Mouse (Mus musculus) thymus, adult 2 months (tissue): ENCODE measurements around the gene Fbxo40. TPM values are rescaled to one million over a fixed set of nuclear protein-coding genes. Genes with fewer than 3 reads are reported as not detected.
A peak's percentile ranks its signal among the peaks of the same experiment; 100 is the strongest.

Source experiments
- DNase-seq: peaks from one replicate; pipeline ENCODE4 v3.0.0; 2021
- H3K27ac ChIP-seq: fragments of 200-500 bp; 2 replicates; pipeline ENCODE4 v1.5.1; 2012; ENCODE audit warnings: low read length, control low read depth; ENCODE audit not compliant: control insufficient read depth, insufficient read depth
- H3K27me3 ChIP-seq: fragments of 200-500 bp; 2 replicates; pipeline ENCODE4 v1.6.1; 2012; ENCODE audit warnings: mild to moderate bottlenecking, low read length, moderate library complexity, mixed read lengths; ENCODE audit not compliant: control insufficient read depth, insufficient read depth
- H3K36me3 ChIP-seq: fragments of 200-500 bp; 2 replicates; pipeline ENCODE4 v1.6.1; 2012; ENCODE audit warnings: mild to moderate bottlenecking, low read length, moderate library complexity; ENCODE audit not compliant: control insufficient read depth, insufficient read depth
- H3K4me1 ChIP-seq: fragments of 200-500 bp; replicated peaks from 2 replicates; pipeline ENCODE4 v1.6.1; 2012; ENCODE audit warnings: low read length; ENCODE audit not compliant: control insufficient read depth, insufficient read depth
- H3K4me3 ChIP-seq: fragments of 200-500 bp; 2 replicates; pipeline ENCODE4 v1.5.1; 2012; ENCODE audit warnings: mild to moderate bottlenecking, low read length, control low read depth, moderate library complexity; ENCODE audit not compliant: control insufficient read depth, insufficient read depth
- CTCF ChIP-seq: fragments of 200-500 bp; IDR thresholded peaks from 2 replicates; pipeline ENCODE4 v1.5.1; 2012; ENCODE audit warnings: mild to moderate bottlenecking, control low read depth, low read length, moderate library complexity, borderline replicate concordance; ENCODE audit not compliant: control insufficient read depth, poor library complexity, insufficient read depth; ENCODE audit errors: extremely low read depth
- POLR2A ChIP-seq: fragments of 200-500 bp; IDR thresholded peaks from 2 replicates; pipeline ENCODE4 v1.6.1; 2012; ENCODE audit warnings: mild to moderate bottlenecking, low read length, control low read depth, moderate library complexity; ENCODE audit not compliant: control insufficient read depth, poor library complexity, insufficient read depth; ENCODE audit errors: extremely low read depth
- WGBS: fragments of 180-500 bp; shearing (Covaris S2); methylation state at CpG from one replicate; pipeline ENCODE4 v1.1.7; 2018; 5-methylcytosine and 5-hydroxymethylcytosine counted together
- polyA plus RNA-seq: library from polyadenylated mRNA; depleted of rRNA; stranded (reverse); fragments of >200 nt; gene quantifications from 2 replicates; pipeline ENCODE4 v1.2.3, GENCODE M21; 2012

Gene Fbxo40
- polyA plus RNA-seq, 1 experiment, result 2.3 TPM

GRCm38 (mm10) chr16:36941137-36941727 lies 49.0 kb downstream of the Fbxo40 start:
- DNase-seq, result peak; percentile 47
- Histone ChIP-seq H3K27ac (no peak overlapping the region), H3K27me3 (no peaks in the 10 kb centered on the region), H3K4me3 (no peak overlapping the region), H3K4me1 (peaks cover 9% of the 10 kb centered on the region), H3K36me3 (peaks cover 42% of the 10 kb centered on the region)
- TF ChIP-seq CTCF (no peak), POLR2A (no peak)
- WGBS, result 37% methylated on average over 6 of the region's 6 CpGs

GRCm38 (mm10) chr16:36935814-36936213 lies 54.5 kb downstream of the Fbxo40 start:
- H3K27me3 ChIP-seq, result no peaks in the 10 kb centered on the region
- no peak for TF ChIP-seq POLR2A
- no peak for TF ChIP-seq CTCF
- DNase-seq, result no peak
- no peak overlapping the region; the same call in 1 of the 2 replicates for H3K27ac ChIP-seq
- peaks cover 34% of the 10 kb centered on the region for H3K36me3 ChIP-seq
- H3K4me3 ChIP-seq, result no peak overlapping the region
- 14% methylated on average over 3 of the region's 3 CpGs for WGBS
- peaks cover 34% of the 10 kb centered on the region for H3K4me1 ChIP-seq

- TF ChIP-seq POLR2A, result peak; percentile 68
- no peak for TF ChIP-seq CTCF
- peak; percentile 82 for DNase-seq
- 6% methylated on average over 7 of the region's 7 CpGs for WGBS
- peak within 1 kb of the TSS; percentile 92 for H3K4me3 ChIP-seq
- peaks cover 28% of the 10 kb centered on the region for H3K36me3 ChIP-seq
- H3K27ac ChIP-seq, result peak within 1 kb of the TSS; percentile 98
- no peaks in the 10 kb centered on the region for H3K27me3 ChIP-seq
- peaks cover 38% of the 10 kb centered on the region for H3K4me1 ChIP-seq
Measured at GRCm38 (mm10) chr16:36934841-36935620, 55.2 kb downstream of the Fbxo40 start, which contains the start of gene Hcls1. Hcls1 (plus strand) TSS chr16:36934983.

- H3K4me3 ChIP-seq, result no peak overlapping the region
- TF ChIP-seq CTCF, result no peak
- TF ChIP-seq POLR2A, result no peak
- H3K36me3 ChIP-seq, result peaks cover 22% of the 10 kb centered on the region
- 11% methylated on average over 6 of the region's 6 CpGs for WGBS
- H3K27me3 ChIP-seq, result no peaks in the 10 kb centered on the region
- peak overlapping the region; percentile 94 for H3K27ac ChIP-seq
- DNase-seq, result peak; percentile 44
- H3K4me1 ChIP-seq, result peaks cover 38% of the 10 kb centered on the region
Measured at GRCm38 (mm10) chr16:36934131-36934840, 56.0 kb downstream of the Fbxo40 start.

GRCm38 (mm10) chr16:36932546-36932945 lies 57.7 kb downstream of the Fbxo40 start:
- peaks cover 44% of the 10 kb centered on the region for H3K4me1 ChIP-seq
- H3K36me3 ChIP-seq, result peaks cover 5% of the 10 kb centered on the region
- H3K27ac ChIP-seq, result peak overlapping the region; percentile 60; the same call in 1 of the 2 replicates
- 95% methylated on average over 6 of the region's 6 CpGs for WGBS
- no peaks in the 10 kb centered on the region for H3K27me3 ChIP-seq
- no peak for DNase-seq
- no peak for TF ChIP-seq POLR2A
- TF ChIP-seq CTCF, result no peak
- H3K4me3 ChIP-seq, result no peak overlapping the region

- Histone ChIP-seq H3K4me3 (no peak overlapping the region), H3K4me1 (peaks cover 48% of the 10 kb centered on the region), H3K27me3 (no peaks in the 10 kb centered on the region), H3K36me3 (no peaks in the 10 kb centered on the region), H3K27ac (peak overlapping the region; percentile 60; the same call in 1 of the 2 replicates)
- no peak for TF ChIP-seq POLR2A
- no peak for TF ChIP-seq CTCF
- DNase-seq, result peak; percentile 49
- 46% methylated on average over 3 of the region's 3 CpGs for WGBS
Measured at GRCm38 (mm10) chr16:36931976-36932375, 58.3 kb downstream of the Fbxo40 start.
